Mouse (Mus musculus) forebrain, embryonic 12.5 days (tissue): ENCODE results near the gene Psmb3. TPM values are rescaled to one million over a fixed set of nuclear protein-coding genes. Genes with fewer than 3 reads are reported as not detected.

ENCODE experiments used
- ATAC-seq: fragments of 200-750 bp; cut with Nextera tagmentation; 2 replicates; pipeline ENCODE4 v1.8.0; 2017; ENCODE audit warnings: moderate TSS enrichment; ENCODE audit not compliant: low FRiP score
- H3K27ac ChIP-seq: fragments of 300-500 bp; sonication (generic); 2 replicates; pipeline ENCODE4 v1.5.1; 2016; ENCODE audit warnings: mild to moderate bottlenecking
- H3K27me3 ChIP-seq: fragments of 300-500 bp; sonication (generic); 2 replicates; pipeline ENCODE4 v1.6.1; 2016; ENCODE audit warnings: mild to moderate bottlenecking
- H3K36me3 ChIP-seq: fragments of 300-500 bp; sonication (generic); replicated peaks from 2 replicates; pipeline ENCODE4 v1.6.1; 2016; ENCODE audit warnings: mild to moderate bottlenecking
- H3K4me1 ChIP-seq: fragments of 300-500 bp; sonication (generic); 2 replicates; pipeline ENCODE4 v1.6.1; 2016
- H3K4me2 ChIP-seq: fragments of 300-500 bp; sonication (generic); 2 replicates; pipeline ENCODE4 v1.6.1; 2016; ENCODE audit warnings: mild to moderate bottlenecking, moderate library complexity
- H3K4me3 ChIP-seq: fragments of 300-500 bp; sonication (generic); replicated peaks from 2 replicates; pipeline ENCODE4 v1.5.1; 2016; ENCODE audit warnings: mild to moderate bottlenecking
- H3K9ac ChIP-seq: fragments of 300-500 bp; sonication (generic); 2 replicates; pipeline ENCODE4 v1.6.1; 2016; ENCODE audit warnings: mild to moderate bottlenecking
- H3K9me3 ChIP-seq: fragments of 300-500 bp; sonication (generic); 2 replicates; pipeline ENCODE4 v1.6.1; 2016
- WGBS: fragments of 180-500 bp; shearing (Covaris S2); methylation state at CpG from one replicate; pipeline ENCODE4 v1.1.7; 2016; 5-methylcytosine and 5-hydroxymethylcytosine counted together
- polyA plus RNA-seq: library from polyadenylated mRNA; unstranded; fragments of >200 nt; fragmentation: Nextera tagmentation; extraction: Ambion mirVana; gene quantifications from 2 replicates; pipeline ENCODE4 v1.2.1, GENCODE M21; 2016

Gene Psmb3
- polyA plus RNA-seq, 1 experiment from 2014 or later, result 457 TPM

GRCm38 (mm10) chr11:97737600-97737999 is 34.4 kb downstream of the Psmb3 start:
- Histone ChIP-seq H3K27ac (no peak overlapping the region), H3K36me3 (no peaks in the 10 kb centered on the region; the same call in 1 of the 2 replicates), H3K9ac (no peak overlapping the region), H3K27me3 (no peaks in the 10 kb centered on the region), H3K9me3 (no peaks in the 10 kb centered on the region), H3K4me2 (no peak overlapping the region), H3K4me3 (no peak overlapping the region), H3K4me1 (peaks cover 20% of the 10 kb centered on the region)
- WGBS, result 86% methylated on average over 4 of the region's 4 CpGs
- no peak for ATAC-seq

- H3K4me2 ChIP-seq, result no peak overlapping the region
- H3K36me3 ChIP-seq, result no peaks in the 10 kb centered on the region; the same call in 1 of the 2 replicates
- H3K9ac ChIP-seq, result no peak overlapping the region
- H3K27ac ChIP-seq, result no peak overlapping the region
- no peaks in the 10 kb centered on the region for H3K9me3 ChIP-seq
- WGBS, result 66% methylated on average over 6 of the region's 6 CpGs
- H3K4me1 ChIP-seq, result peaks cover 31% of the 10 kb centered on the region
- no peak overlapping the region for H3K4me3 ChIP-seq
- no peaks in the 10 kb centered on the region for H3K27me3 ChIP-seq
- no peak for ATAC-seq
Measured at GRCm38 (mm10) chr11:97738703-97739102, 35.5 kb downstream of the Psmb3 start.

GRCm38 (mm10) chr11:97739155-97739554 is 36.0 kb downstream of the Psmb3 start:
- WGBS, result 90% methylated on average over 3 of the region's 3 CpGs
- Histone ChIP-seq H3K4me2 (no peak overlapping the region), H3K27me3 (no peaks in the 10 kb centered on the region), H3K4me1 (peaks cover 30% of the 10 kb centered on the region), H3K4me3 (no peak overlapping the region), H3K27ac (no peak overlapping the region), H3K9ac (no peak overlapping the region), H3K36me3 (no peaks in the 10 kb centered on the region; the same call in 1 of the 2 replicates), H3K9me3 (no peaks in the 10 kb centered on the region)
- ATAC-seq, result no peak

GRCm38 (mm10) chr11:97740190-97740589 is 37.0 kb downstream of the Psmb3 start:
- H3K27me3 ChIP-seq, result no peaks in the 10 kb centered on the region
- no peak overlapping the region for H3K9ac ChIP-seq
- 42% methylated on average over 7 of the region's 7 CpGs for WGBS
- no peak overlapping the region for H3K4me3 ChIP-seq
- H3K27ac ChIP-seq, result 0 out of 2 replicates have a peak overlapping the region, but pooled peaks have one; percentile 25
- ATAC-seq, result no peak
- peaks cover 28% of the 10 kb centered on the region for H3K4me1 ChIP-seq
- H3K9me3 ChIP-seq, result no peaks in the 10 kb centered on the region
- H3K36me3 ChIP-seq, result no peaks in the 10 kb centered on the region; the same call in 1 of the 2 replicates
- no peak overlapping the region; the same call in 1 of the 2 replicates for H3K4me2 ChIP-seq

GRCm38 (mm10) chr11:97742157-97742556 is 39.0 kb downstream of the Psmb3 start:
- ATAC-seq, result no peak
- 97% methylated on average over 5 of the region's 5 CpGs for WGBS
- Histone ChIP-seq H3K27ac (no peak overlapping the region), H3K9ac (no peak overlapping the region), H3K4me1 (peaks cover 28% of the 10 kb centered on the region), H3K9me3 (no peaks in the 10 kb centered on the region), H3K36me3 (peaks cover 13% of the 10 kb centered on the region), H3K4me3 (no peak overlapping the region), H3K4me2 (peak overlapping the region; percentile 78), H3K27me3 (no peaks in the 10 kb centered on the region)

GRCm38 (mm10) chr11:97742591-97742990 is 39.4 kb downstream of the Psmb3 start:
- Histone ChIP-seq H3K27ac (no peak overlapping the region), H3K4me2 (peak overlapping the region; percentile 78)
- 78% methylated on average over 9 of the region's 9 CpGs for WGBS

GRCm38 (mm10) chr11:97743423-97743822 is 40.2 kb downstream of the Psmb3 start:
- Histone ChIP-seq H3K36me3 (peaks cover 23% of the 10 kb centered on the region), H3K27me3 (no peaks in the 10 kb centered on the region), H3K9me3 (no peaks in the 10 kb centered on the region), H3K4me2 (peak overlapping the region; percentile 78), H3K4me3 (peak overlapping the region; percentile 72), H3K27ac (0 out of 2 replicates have a peak overlapping the region, but pooled peaks have one; percentile 86), H3K9ac (peak overlapping the region; percentile 80), H3K4me1 (peaks cover 28% of the 10 kb centered on the region)
- WGBS, result 51% methylated on average over 9 of the region's 9 CpGs
- no peak for ATAC-seq

More at GRCm38 (mm10) chr11:97742591-97742990, 39.4 kb downstream of the Psmb3 start:
- ATAC-seq, result no peak
- Histone ChIP-seq H3K4me3 (peak overlapping the region; percentile 72), H3K9ac (peak overlapping the region; percentile 29; the same call in 1 of the 2 replicates), H3K27me3 (no peaks in the 10 kb centered on the region), H3K4me1 (peaks cover 28% of the 10 kb centered on the region), H3K36me3 (peaks cover 16% of the 10 kb centered on the region), H3K9me3 (no peaks in the 10 kb centered on the region)

- Histone ChIP-seq H3K9me3 (no peaks in the 10 kb centered on the region), H3K4me2 (peak within 1 kb of the TSS; percentile 78), H3K27ac (peak within 1 kb of the TSS; percentile 92), H3K27me3 (no peaks in the 10 kb centered on the region), H3K36me3 (peaks cover 27% of the 10 kb centered on the region), H3K4me1 (peaks cover 28% of the 10 kb centered on the region), H3K4me3 (peak within 1 kb of the TSS; percentile 72), H3K9ac (peak within 1 kb of the TSS; percentile 80)
- under 1% methylated on average over 48 of the region's 63 CpGs for WGBS
- ATAC-seq, result no peak; the same call in 1 of the 2 replicates
Measured at GRCm38 (mm10) chr11:97744063-97744717, 41.0 kb downstream of the Psmb3 start, which contains the start of gene Pip4k2b. Gene Pip4k2b (minus strand): TSS chr11:97744704.

- Histone ChIP-seq H3K4me3 (peak overlapping the region; percentile 72), H3K27me3 (no peaks in the 10 kb centered on the region), H3K9ac (peak overlapping the region; percentile 80), H3K4me2 (peak overlapping the region; percentile 78), H3K4me1 (peaks cover 27% of the 10 kb centered on the region), H3K36me3 (peaks cover 34% of the 10 kb centered on the region), H3K27ac (peak overlapping the region; percentile 92), H3K9me3 (no peaks in the 10 kb centered on the region)
- peak; percentile 97 for ATAC-seq
- under 1% methylated on average over 32 of the region's 57 CpGs for WGBS
Measured at GRCm38 (mm10) chr11:97744718-97745330, 41.6 kb downstream of the Psmb3 start.

GRCm38 (mm10) chr11:97745331-97745721 is 42.1 kb downstream of the Psmb3 start:
- H3K27me3 ChIP-seq, result no peaks in the 10 kb centered on the region
- no peaks in the 10 kb centered on the region for H3K9me3 ChIP-seq
- peaks cover 22% of the 10 kb centered on the region for H3K4me1 ChIP-seq
- WGBS, result 12% methylated on average over 13 of the region's 13 CpGs
- H3K4me2 ChIP-seq, result peak overlapping the region; percentile 78
- no peak overlapping the region for H3K27ac ChIP-seq
- H3K4me3 ChIP-seq, result peak overlapping the region; percentile 72
- no peak; the same call in 1 of the 2 replicates for ATAC-seq
- no peak overlapping the region for H3K9ac ChIP-seq
- peaks cover 39% of the 10 kb centered on the region for H3K36me3 ChIP-seq

GRCm38 (mm10) chr11:97747773-97748172 is 44.6 kb downstream of the Psmb3 start:
- H3K4me3 ChIP-seq, result no peak overlapping the region
- H3K27me3 ChIP-seq, result no peaks in the 10 kb centered on the region
- 95% methylated on average over 8 of the region's 8 CpGs for WGBS
- H3K9me3 ChIP-seq, result no peaks in the 10 kb centered on the region
- H3K4me2 ChIP-seq, result no peak overlapping the region
- no peak for ATAC-seq
- peaks cover 11% of the 10 kb centered on the region for H3K4me1 ChIP-seq
- H3K9ac ChIP-seq, result no peak overlapping the region
- H3K36me3 ChIP-seq, result peaks cover 62% of the 10 kb centered on the region
- no peak overlapping the region for H3K27ac ChIP-seq

GRCm38 (mm10) chr11:97748496-97748895 is 45.3 kb downstream of the Psmb3 start:
- no peak overlapping the region for H3K9ac ChIP-seq
- no peak for ATAC-seq
- no peaks in the 10 kb centered on the region for H3K9me3 ChIP-seq
- 91% methylated on average over 5 of the region's 5 CpGs for WGBS
- H3K4me3 ChIP-seq, result no peak overlapping the region
- H3K4me2 ChIP-seq, result no peak overlapping the region
- H3K4me1 ChIP-seq, result peaks cover 4% of the 10 kb centered on the region
- no peaks in the 10 kb centered on the region for H3K27me3 ChIP-seq
- no peak overlapping the region for H3K27ac ChIP-seq
- peaks cover 69% of the 10 kb centered on the region for H3K36me3 ChIP-seq
